Mouse (Mus musculus) layer of hippocampus, adult 9-11 months (tissue): Measurements from ENCODE around the gene Lama1.
"Not testable (repeated sequence)": the region's sequence is repeated elsewhere in the genome, so short reads cannot be mapped to it uniquely, and the experiment has no call there.

Source experiments
- DNase-seq: peaks from one replicate; pipeline ENCODE4 v3.0.0; 2022

Lama1 gene

GRCm38 (mm10) chr17:67841494-67841893, 144.4 kb downstream of the Lama1 start:
- DNase-seq = not testable (repeated sequence)

DNA sequence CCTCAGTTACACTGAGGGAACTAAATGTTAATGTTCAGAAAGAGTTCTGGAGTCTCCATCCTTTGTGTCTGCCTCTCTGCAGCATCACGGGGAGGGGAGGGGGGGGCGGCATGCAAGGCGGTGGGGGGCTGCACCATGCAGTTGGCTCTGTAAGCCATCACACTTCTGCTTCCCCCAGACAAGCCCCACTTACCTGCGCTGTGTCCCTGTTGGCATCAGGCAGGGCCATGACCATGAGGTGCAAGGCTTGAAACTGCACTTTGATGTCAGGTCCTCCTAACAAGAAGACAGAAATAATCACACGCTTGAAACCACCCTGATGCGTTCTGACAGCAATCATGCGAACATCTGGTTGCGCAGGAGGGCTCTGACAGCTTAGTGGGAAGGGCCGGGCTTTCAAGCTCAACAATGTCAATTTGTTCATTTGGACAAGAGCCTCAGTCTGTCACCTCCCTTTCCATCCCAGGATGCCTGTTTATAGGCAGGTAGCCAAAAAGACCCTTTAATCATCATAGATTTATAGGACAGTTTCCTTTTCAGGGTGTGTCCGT, 164.1 kb downstream of the Lama1 start:
- DNase-seq = no peak

GRCm38 (mm10) chr17:67861744-67862535, 164.9 kb downstream of the Lama1 start:
- peak; percentile 19 for DNase-seq

GRCm38 (mm10) chr17:67864363-67864762, 167.3 kb downstream of the Lama1 start:
- DNase-seq = no peak

GRCm38 (mm10) chr17:67864912-67865311, 167.9 kb downstream of the Lama1 start:
- no peak for DNase-seq

DNA sequence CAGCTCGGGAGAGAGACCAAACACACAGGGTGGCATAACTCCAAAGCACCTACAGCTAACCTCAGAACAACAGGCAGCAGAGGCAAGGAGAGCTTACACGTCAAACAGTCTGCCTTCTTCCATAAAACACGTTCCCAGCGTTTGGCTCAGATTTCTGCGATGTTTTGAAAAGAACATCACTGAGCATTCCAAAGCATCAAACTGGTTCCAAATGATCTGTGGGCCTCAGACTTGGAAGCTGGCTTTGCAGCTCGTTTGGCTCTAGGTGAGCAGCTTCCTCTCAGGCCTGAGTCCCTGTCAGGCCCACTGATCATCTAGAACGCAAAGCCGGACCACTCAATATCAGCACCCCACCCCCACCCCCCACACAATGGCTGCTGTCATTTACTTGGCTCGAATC, 169.0 kb downstream of the Lama1 start:
- no peak for DNase-seq

GRCm38 (mm10) chr17:67866541-67867241, 169.6 kb downstream of the Lama1 start:
- DNase-seq = no peak

- peak; percentile 27 for DNase-seq
Observed at GRCm38 (mm10) chr17:67869731-67870601, 172.9 kb downstream of the Lama1 start.
